Mouse (Mus musculus) kidney, embryonic 14.5 days (tissue): ENCODE measurements at regions not wholly inside any gene's neighbourhood (a gene's known extent, or its start where the extent isn't known, plus 50 kb on each side); places are given as distances from the start of the nearest gene placed in this dataset.
"Not testable (repeated sequence)": the region's sequence is repeated elsewhere in the genome, so short reads cannot be mapped to it uniquely, and the experiment has no call there.

ENCODE experiments used
- ATAC-seq: fragments of 200-750 bp; cut with Nextera tagmentation; 2 replicates; pipeline ENCODE4 v1.8.0; 2017; ENCODE audit warnings: moderate number of reproducible peaks, mild to moderate bottlenecking, moderate TSS enrichment, moderate library complexity; ENCODE audit not compliant: low FRiP score, low TSS enrichment
- H3K27ac ChIP-seq: fragments of 300-500 bp; sonication (generic); 2 replicates; pipeline ENCODE4 v1.5.1; 2014; ENCODE audit warnings: low read depth, mild to moderate bottlenecking, low read length, moderate library complexity, mixed read lengths
- H3K27me3 ChIP-seq: fragments of 300-500 bp; sonication (generic); 2 replicates; pipeline ENCODE4 v1.6.1; 2014; ENCODE audit warnings: mild to moderate bottlenecking, low read length; ENCODE audit not compliant: control insufficient read depth, insufficient read depth
- H3K36me3 ChIP-seq: fragments of 300-500 bp; sonication (generic); 2 replicates; pipeline ENCODE4 v1.6.1; 2014; ENCODE audit warnings: low read length, mixed read lengths; ENCODE audit not compliant: control insufficient read depth, insufficient read depth
- H3K4me1 ChIP-seq: fragments of 300-500 bp; sonication (generic); 2 replicates; pipeline ENCODE4 v1.6.1; 2014; ENCODE audit warnings: low read length, mixed read lengths; ENCODE audit not compliant: control insufficient read depth, insufficient read depth
- H3K4me2 ChIP-seq: fragments of 300-500 bp; sonication (generic); replicated peaks from 2 replicates; pipeline ENCODE4 v1.6.1; 2014; ENCODE audit warnings: low read depth, mild to moderate bottlenecking, low read length
- H3K4me3 ChIP-seq: fragments of 300-500 bp; sonication (generic); 2 replicates; pipeline ENCODE4 v1.5.1; 2014; ENCODE audit warnings: mild to moderate bottlenecking, low read length
- H3K9ac ChIP-seq: fragments of 300-500 bp; sonication (generic); 2 replicates; pipeline ENCODE4 v1.6.1; 2014; ENCODE audit warnings: low read depth, mild to moderate bottlenecking, low read length, moderate library complexity
- H3K9me3 ChIP-seq: fragments of 300-500 bp; sonication (generic); 2 replicates; pipeline ENCODE4 v1.6.1; 2016; ENCODE audit warnings: low read length; ENCODE audit not compliant: control insufficient read depth
- WGBS: fragments of 180-500 bp; shearing (Covaris S2); extraction: QIAGEN DNeasy Blood & Tissue Kit; methylation state at CpG from one replicate; pipeline ENCODE4 v1.1.7; 2014; 5-methylcytosine and 5-hydroxymethylcytosine counted together

DNA sequence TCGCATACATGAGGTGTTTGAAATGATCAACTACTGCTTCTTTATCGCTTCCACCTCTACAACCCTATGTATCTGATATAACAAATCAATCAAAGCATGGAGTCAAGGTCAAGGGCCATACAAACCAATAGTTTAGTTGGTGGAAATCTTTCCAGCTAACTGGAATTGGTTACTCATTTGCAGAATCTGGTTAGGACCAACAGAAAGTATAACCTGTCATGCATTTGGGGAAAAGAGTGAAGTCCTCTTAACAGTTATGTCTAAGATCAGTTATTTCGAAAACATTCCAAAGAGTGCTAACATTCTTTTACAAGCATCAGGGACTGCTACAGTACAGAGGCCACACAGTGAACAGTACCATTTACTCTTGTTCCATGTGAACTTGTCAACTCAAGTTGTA lies 204.6 kb upstream of the Got2 start:
- WGBS, result 86% methylated on average over 3 of the region's 3 CpGs
- Histone ChIP-seq H3K4me2 (no peak overlapping the region), H3K36me3 (no peaks in the 10 kb centered on the region), H3K9me3 (no peaks in the 10 kb centered on the region), H3K9ac (no peak overlapping the region), H3K27ac (no peak overlapping the region), H3K4me1 (no peaks in the 10 kb centered on the region), H3K27me3 (no peaks in the 10 kb centered on the region), H3K4me3 (no peak overlapping the region)
- ATAC-seq, result no peak

DNA sequence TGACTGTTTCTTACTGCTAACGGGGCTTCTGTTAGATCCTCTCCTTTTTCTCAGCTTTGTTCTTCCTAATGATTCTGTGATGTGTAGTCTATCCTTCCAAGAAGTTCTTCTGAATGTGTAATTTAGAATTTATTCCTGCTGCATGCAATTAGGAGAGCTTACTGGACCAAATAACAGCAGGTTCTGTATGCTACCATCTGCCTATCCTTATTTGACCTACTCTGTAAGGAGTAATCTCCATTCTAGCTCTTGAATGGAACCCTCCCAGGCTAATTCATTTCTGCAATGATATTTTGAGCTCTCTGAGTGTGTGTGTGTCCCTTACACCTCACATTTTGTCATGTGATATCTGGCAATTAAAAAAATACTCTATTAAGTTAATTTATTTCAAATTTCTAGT lies 201.9 kb upstream of the Got2 start:
- Histone ChIP-seq H3K4me2 (no peak overlapping the region), H3K36me3 (no peaks in the 10 kb centered on the region), H3K27ac (no peak overlapping the region), H3K9me3 (no peaks in the 10 kb centered on the region), H3K4me1 (no peaks in the 10 kb centered on the region), H3K4me3 (no peak overlapping the region), H3K27me3 (no peaks in the 10 kb centered on the region), H3K9ac (no peak overlapping the region)
- ATAC-seq, result no peak
- 88% methylated on average over 1 of the region's 1 CpGs for WGBS

DNA sequence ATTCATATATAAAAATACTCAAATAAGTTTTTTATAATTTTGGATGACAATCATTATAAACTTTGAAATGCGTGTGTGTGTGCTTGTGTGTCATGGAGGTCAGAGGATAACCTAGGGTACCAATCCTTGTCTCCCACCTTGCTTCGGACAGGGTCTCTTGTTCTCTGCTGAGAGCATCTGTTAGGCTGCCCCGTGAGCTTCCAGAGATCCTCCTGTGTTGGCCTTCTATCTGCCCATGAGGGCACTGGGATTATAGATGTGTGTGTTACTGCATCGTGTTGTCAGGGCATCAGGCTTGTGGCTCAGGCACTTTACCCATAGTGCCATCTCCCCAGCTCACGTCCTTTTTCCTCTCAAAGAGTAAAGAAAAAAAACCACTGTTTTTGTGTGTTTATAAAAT lies 180.0 kb upstream of the Got2 start:
- no peak for ATAC-seq
- Histone ChIP-seq H3K27ac (no peak overlapping the region), H3K9ac (no peak overlapping the region), H3K9me3 (no peaks in the 10 kb centered on the region), H3K4me3 (no peak overlapping the region), H3K4me2 (no peak overlapping the region), H3K4me1 (no peaks in the 10 kb centered on the region), H3K36me3 (no peaks in the 10 kb centered on the region), H3K27me3 (no peaks in the 10 kb centered on the region)
- 83% methylated on average over 5 of the region's 5 CpGs for WGBS

DNA sequence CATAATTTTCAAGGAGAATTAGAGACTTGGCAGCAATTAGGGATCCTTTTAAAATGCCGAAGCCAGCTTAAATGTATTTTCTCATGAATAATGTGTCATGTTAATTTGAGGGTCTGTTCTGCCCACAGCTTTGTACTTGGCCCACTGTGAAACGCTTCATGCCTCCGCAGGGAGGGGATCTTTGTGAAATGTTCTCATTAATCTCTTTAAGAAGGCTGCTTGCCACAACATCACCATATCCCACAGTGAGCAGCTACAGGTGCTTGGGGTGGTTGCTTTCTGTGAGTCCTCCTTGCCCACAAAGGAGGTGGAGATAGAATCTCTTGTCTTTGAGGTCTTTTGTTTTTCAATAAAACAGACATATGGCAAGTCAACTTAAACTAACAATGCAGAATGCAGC lies 159.3 kb upstream of the Got2 start:
- no peak overlapping the region for H3K4me3 ChIP-seq
- no peaks in the 10 kb centered on the region for H3K9me3 ChIP-seq
- H3K27me3 ChIP-seq, result no peaks in the 10 kb centered on the region
- H3K4me2 ChIP-seq, result no peak overlapping the region
- H3K9ac ChIP-seq, result no peak overlapping the region
- no peak for ATAC-seq
- WGBS, result 65% methylated on average over 3 of the region's 3 CpGs
- no peaks in the 10 kb centered on the region for H3K36me3 ChIP-seq
- no peak overlapping the region for H3K27ac ChIP-seq
- 0 out of 2 replicates have a peak, but pooled peaks cover 1% of the 10 kb centered on the region for H3K4me1 ChIP-seq

DNA sequence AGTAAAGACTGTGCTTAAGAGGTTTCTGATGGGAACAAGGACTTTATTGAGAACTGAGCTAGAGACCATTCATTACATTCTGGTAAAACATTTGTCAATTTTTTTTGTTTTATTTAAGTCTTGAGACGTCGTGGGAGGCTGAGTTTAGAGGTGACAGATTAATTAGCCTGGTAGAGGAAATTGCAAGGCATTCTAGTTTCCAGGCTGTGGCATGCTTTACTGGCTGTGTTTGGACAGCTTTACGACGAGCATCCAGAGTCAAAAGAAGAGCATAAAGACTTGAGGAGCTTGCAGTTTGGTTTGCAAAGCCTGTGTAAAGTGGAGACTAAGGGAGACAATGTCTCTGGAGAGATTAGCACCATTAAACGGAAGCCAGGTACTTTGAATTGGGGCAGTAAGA lies 154.0 kb upstream of the Got2 start:
- H3K27ac ChIP-seq, result no peak overlapping the region
- 8% methylated on average over 5 of the region's 5 CpGs for WGBS
- no peak overlapping the region for H3K4me3 ChIP-seq
- H3K4me1 ChIP-seq, result peaks cover 16% of the 10 kb centered on the region; the same call in 1 of the 2 replicates
- no peaks in the 10 kb centered on the region for H3K27me3 ChIP-seq
- H3K9ac ChIP-seq, result no peak overlapping the region
- ATAC-seq, result peak; percentile 69; the same call in 1 of the 2 replicates
- H3K9me3 ChIP-seq, result no peaks in the 10 kb centered on the region
- H3K4me2 ChIP-seq, result no peak overlapping the region
- H3K36me3 ChIP-seq, result no peaks in the 10 kb centered on the region

DNA sequence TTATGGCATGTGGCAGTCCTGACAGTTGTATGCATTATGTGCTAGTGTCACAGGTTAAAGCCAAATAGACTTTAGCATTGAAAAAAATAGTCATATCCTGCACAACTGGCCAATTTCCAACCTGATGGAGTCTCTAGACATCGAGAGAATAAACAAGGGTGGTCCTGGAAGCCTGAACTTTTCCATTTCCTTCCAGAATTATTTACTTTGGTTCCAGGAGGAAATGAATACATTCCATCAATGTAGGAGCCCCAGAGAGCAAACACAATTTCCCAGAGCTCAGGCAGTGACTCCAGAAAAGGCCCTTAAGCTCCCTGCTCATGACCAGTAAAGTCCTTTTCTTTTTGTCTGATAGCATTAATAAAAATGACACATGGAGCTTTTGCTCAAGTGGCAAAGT lies 151.9 kb upstream of the Got2 start:
- H3K27me3 ChIP-seq, result no peaks in the 10 kb centered on the region
- ATAC-seq, result peak; percentile 45
- no peak overlapping the region for H3K4me2 ChIP-seq
- H3K4me1 ChIP-seq, result peaks cover 16% of the 10 kb centered on the region; the same call in 1 of the 2 replicates
- no peaks in the 10 kb centered on the region for H3K9me3 ChIP-seq
- peak overlapping the region; percentile 74 for H3K27ac ChIP-seq
- no peaks in the 10 kb centered on the region for H3K36me3 ChIP-seq
- WGBS, result 39% methylated on average over 1 of the region's 1 CpGs
- no peak overlapping the region for H3K9ac ChIP-seq
- no peak overlapping the region for H3K4me3 ChIP-seq

DNA sequence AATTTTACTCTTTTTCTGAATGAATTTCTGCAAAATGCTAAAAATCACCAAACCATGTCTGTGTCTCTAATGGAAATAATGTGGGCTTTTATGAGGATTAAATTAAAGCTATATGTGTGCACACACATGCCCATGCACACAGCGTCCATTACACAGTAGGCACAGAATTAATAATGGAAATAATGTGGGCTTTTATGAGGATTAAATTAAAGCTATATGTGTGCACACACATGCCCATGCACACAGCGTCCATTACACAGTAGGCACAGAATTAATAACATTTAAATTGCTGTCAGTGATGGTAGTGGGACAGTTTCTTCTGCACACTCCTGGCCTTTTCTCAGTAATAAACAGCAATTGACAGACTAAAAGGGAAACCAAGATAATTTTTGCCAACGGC lies 130.4 kb upstream of the Got2 start:
- ATAC-seq, H3K9ac ChIP-seq, H3K27me3 ChIP-seq, H3K4me3 ChIP-seq, H3K27ac ChIP-seq, H3K4me2 ChIP-seq, H3K4me1 ChIP-seq, H3K36me3 ChIP-seq, H3K9me3 ChIP-seq: not testable (repeated sequence)
- 92% methylated on average over 3 of the region's 3 CpGs for WGBS

DNA sequence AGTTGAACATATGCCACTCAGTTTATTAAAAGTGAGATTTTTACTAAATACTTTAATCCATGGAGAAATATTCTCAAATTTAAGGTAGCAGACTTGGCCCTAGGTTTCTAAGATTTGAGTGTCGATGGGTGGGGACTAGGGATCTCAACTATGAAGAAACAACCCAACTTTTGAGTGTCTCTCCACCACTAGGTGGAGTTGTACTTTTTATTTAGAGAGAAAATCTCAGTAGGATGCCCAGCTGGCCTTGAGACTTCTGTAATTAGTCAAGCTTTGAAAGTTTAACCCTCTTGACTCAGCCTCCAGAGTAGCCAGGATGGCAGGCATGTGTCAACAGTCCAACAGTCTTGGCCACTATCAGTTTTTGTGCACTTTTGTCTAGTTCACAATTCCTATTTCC lies 123.7 kb upstream of the Got2 start:
- Histone ChIP-seq H3K4me2 (no peak overlapping the region), H3K4me1 (no peaks in the 10 kb centered on the region), H3K27ac (no peak overlapping the region), H3K4me3 (no peak overlapping the region), H3K9ac (no peak overlapping the region), H3K36me3 (no peaks in the 10 kb centered on the region), H3K9me3 (no peaks in the 10 kb centered on the region), H3K27me3 (no peaks in the 10 kb centered on the region)
- 87% methylated on average over 1 of the region's 1 CpGs for WGBS
- no peak for ATAC-seq

DNA sequence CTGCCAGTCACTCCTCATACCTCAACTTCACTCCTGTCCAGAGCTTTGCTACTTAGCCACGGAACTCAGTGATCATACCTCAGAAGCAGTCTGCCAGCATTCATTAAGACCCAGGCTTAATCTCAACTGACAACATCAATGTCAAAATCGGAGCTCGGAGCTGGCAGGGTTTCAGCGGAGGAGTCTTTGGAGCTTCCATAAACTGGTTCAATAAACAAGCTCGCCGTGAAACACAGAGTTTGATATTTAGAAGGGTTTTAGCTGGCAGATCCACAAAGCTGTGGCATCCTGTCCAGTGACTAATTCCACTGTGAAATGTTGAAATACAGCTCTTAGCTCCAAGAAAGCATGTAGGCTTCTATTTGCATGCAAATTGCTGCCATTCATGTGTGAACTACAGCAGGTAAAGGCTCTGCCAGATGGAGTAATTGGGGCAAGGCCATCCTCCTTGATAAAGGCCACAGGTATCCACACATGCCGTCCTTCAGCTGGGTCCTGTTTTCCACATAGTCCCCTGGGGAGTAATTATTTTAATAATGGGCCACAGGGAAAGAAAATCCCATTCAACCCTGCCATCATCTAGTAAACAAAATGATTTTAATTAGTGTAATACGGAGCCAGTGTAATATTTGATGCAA lies 103.6 kb upstream of the Got2 start:
- Histone ChIP-seq H3K4me1 (no peaks in the 10 kb centered on the region), H3K27ac (no peak overlapping the region), H3K9me3 (no peaks in the 10 kb centered on the region), H3K27me3 (no peaks in the 10 kb centered on the region), H3K4me2 (no peak overlapping the region), H3K36me3 (no peaks in the 10 kb centered on the region), H3K9ac (no peak overlapping the region), H3K4me3 (no peak overlapping the region)
- ATAC-seq, result no peak
- WGBS, result 79% methylated on average over 8 of the region's 8 CpGs
